Mouse (Mus musculus) right cerebral cortex, postnatal 4 days (tissue): ENCODE data around the gene Chst11.

Source experiments
- DNase-seq: peaks from one replicate; pipeline ENCODE4 v3.0.0-alpha.2; 2022

Gene Chst11

GRCm38 (mm10) chr10:82991756-82992519, 6.6 kb downstream of the Chst11 start:
- no peak for DNase-seq

GRCm38 (mm10) chr10:82994284-82994683, 9.0 kb downstream of the Chst11 start:
- no peak for DNase-seq

GRCm38 (mm10) chr10:82997460-82997859, 12.2 kb downstream of the Chst11 start:
- DNase-seq: no peak

GRCm38 (mm10) chr10:83000169-83000568, 14.9 kb downstream of the Chst11 start:
- no peak for DNase-seq

- DNase-seq: no peak
Measured at GRCm38 (mm10) chr10:83000721-83001120, 15.4 kb downstream of the Chst11 start.

- DNase-seq: no peak
Measured at GRCm38 (mm10) chr10:83003899-83004298, 18.6 kb downstream of the Chst11 start.

- no peak for DNase-seq
Measured at GRCm38 (mm10) chr10:83004389-83004788, 19.1 kb downstream of the Chst11 start.

GRCm38 (mm10) chr10:83005003-83005402, 19.7 kb downstream of the Chst11 start:
- no peak for DNase-seq

GRCm38 (mm10) chr10:83006258-83006657, 21.0 kb downstream of the Chst11 start:
- no peak for DNase-seq

- no peak for DNase-seq
Measured at GRCm38 (mm10) chr10:83013984-83014383, 28.7 kb downstream of the Chst11 start.

- no peak for DNase-seq
Measured at GRCm38 (mm10) chr10:83015919-83016318, 30.6 kb downstream of the Chst11 start.

GRCm38 (mm10) chr10:83016779-83017178, 31.5 kb downstream of the Chst11 start:
- no peak for DNase-seq

- no peak for DNase-seq
Measured at GRCm38 (mm10) chr10:83017760-83018498, 32.6 kb downstream of the Chst11 start.

- DNase-seq: no peak
Measured at GRCm38 (mm10) chr10:83018521-83018920, 33.2 kb downstream of the Chst11 start.

GRCm38 (mm10) chr10:83019497-83020270, 34.4 kb downstream of the Chst11 start:
- DNase-seq: peak; percentile 14

- DNase-seq: no peak
Measured at GRCm38 (mm10) chr10:83022616-83023015, 37.3 kb downstream of the Chst11 start.

GRCm38 (mm10) chr10:83026174-83026573, 40.9 kb downstream of the Chst11 start:
- DNase-seq: no peak

GRCm38 (mm10) chr10:83027673-83028072, 42.4 kb downstream of the Chst11 start:
- DNase-seq: no peak

- no peak for DNase-seq
Measured at GRCm38 (mm10) chr10:83030103-83030661, 44.9 kb downstream of the Chst11 start.

GRCm38 (mm10) chr10:83030928-83031327, 45.6 kb downstream of the Chst11 start:
- DNase-seq: no peak

- DNase-seq: no peak
Measured at GRCm38 (mm10) chr10:83031561-83031960, 46.3 kb downstream of the Chst11 start.

GRCm38 (mm10) chr10:83032559-83032958, 47.3 kb downstream of the Chst11 start:
- DNase-seq: no peak
